Mouse (Mus musculus) midbrain, postnatal 0 days (tissue): ENCODE measurements around the gene Gm20388. TPM values are rescaled to one million over a fixed set of nuclear protein-coding genes. Genes with fewer than 3 reads are reported as not detected.

Experiments
- ATAC-seq: fragments of 200-750 bp; cut with Nextera tagmentation; 2 replicates; pipeline ENCODE4 v1.8.0; 2017; ENCODE audit warnings: moderate number of reproducible peaks, mild to moderate bottlenecking, moderate TSS enrichment, moderate library complexity; ENCODE audit not compliant: low FRiP score
- DNase-seq: peaks from one replicate; pipeline ENCODE4 v3.0.0-alpha.2; 2015; ENCODE audit warnings: low spot score
- H3K27ac ChIP-seq: fragments of 300-500 bp; sonication (generic); 2 replicates; pipeline ENCODE4 v1.5.1; 2014; ENCODE audit warnings: low read depth, mild to moderate bottlenecking, low read length, mixed read lengths
- H3K27me3 ChIP-seq: fragments of 300-500 bp; sonication (generic); 2 replicates; pipeline ENCODE4 v1.6.1; 2014; ENCODE audit warnings: low read length, control low read depth, mixed read lengths; ENCODE audit not compliant: insufficient read depth
- H3K36me3 ChIP-seq: fragments of 300-500 bp; sonication (generic); 2 replicates; pipeline ENCODE4 v1.6.1; 2014; ENCODE audit warnings: low read length, control low read depth, mixed read lengths; ENCODE audit not compliant: insufficient read depth
- H3K4me1 ChIP-seq: fragments of 300-500 bp; sonication (generic); 2 replicates; pipeline ENCODE4 v1.6.1; 2014; ENCODE audit warnings: mild to moderate bottlenecking, control low read depth, antibody characterized with exemption, low read length, mixed read lengths; ENCODE audit not compliant: insufficient read depth
- H3K4me2 ChIP-seq: fragments of 300-500 bp; sonication (generic); 2 replicates; pipeline ENCODE4 v1.6.1; 2014; ENCODE audit warnings: low read depth, mild to moderate bottlenecking, low read length, mixed read lengths; ENCODE audit not compliant: poor library complexity, severe bottlenecking
- H3K4me3 ChIP-seq: fragments of 300-500 bp; sonication (generic); 2 replicates; pipeline ENCODE4 v1.5.1; 2014; ENCODE audit warnings: low read depth, mild to moderate bottlenecking, low read length, moderate library complexity
- H3K9ac ChIP-seq: fragments of 300-500 bp; sonication (generic); replicated peaks from 2 replicates; pipeline ENCODE4 v1.6.1; 2014; ENCODE audit warnings: mild to moderate bottlenecking, low read length, moderate library complexity, mixed read lengths; ENCODE audit not compliant: poor library complexity, severe bottlenecking
- H3K9me3 ChIP-seq: fragments of 300-500 bp; sonication (generic); 2 replicates; pipeline ENCODE4 v1.6.1; 2016; ENCODE audit warnings: low read length, control low read depth
- CTCF ChIP-seq: IDR thresholded peaks from 2 replicates; pipeline ENCODE4 v1.5.1; 2016; ENCODE audit warnings: antibody characterized with exemption, mild to moderate bottlenecking
- WGBS: fragments of 180-500 bp; shearing (Covaris S2); extraction: QIAGEN DNeasy Blood & Tissue Kit; methylation state at CpG from one replicate; pipeline ENCODE4 v1.1.7; 2014; 5-methylcytosine and 5-hydroxymethylcytosine counted together
- polyA plus RNA-seq: library from polyadenylated mRNA; unstranded; fragments of >200 nt; fragmentation: Nextera tagmentation; extraction: Ambion mirVana; gene quantifications from 2 replicates; pipeline ENCODE4 v1.2.1, GENCODE M21; 2015
- total RNA-seq: library from RNA; depleted of rRNA; stranded (reverse); fragments of >200 nt; gene quantifications from 2 replicates; pipeline ENCODE4 v1.2.3, GENCODE M21; 2014

Gene Gm20388
- total and polyA plus RNA-seq, 2 experiments from 2014 or later, result 74.2 TPM; not detected in 1

DNA sequence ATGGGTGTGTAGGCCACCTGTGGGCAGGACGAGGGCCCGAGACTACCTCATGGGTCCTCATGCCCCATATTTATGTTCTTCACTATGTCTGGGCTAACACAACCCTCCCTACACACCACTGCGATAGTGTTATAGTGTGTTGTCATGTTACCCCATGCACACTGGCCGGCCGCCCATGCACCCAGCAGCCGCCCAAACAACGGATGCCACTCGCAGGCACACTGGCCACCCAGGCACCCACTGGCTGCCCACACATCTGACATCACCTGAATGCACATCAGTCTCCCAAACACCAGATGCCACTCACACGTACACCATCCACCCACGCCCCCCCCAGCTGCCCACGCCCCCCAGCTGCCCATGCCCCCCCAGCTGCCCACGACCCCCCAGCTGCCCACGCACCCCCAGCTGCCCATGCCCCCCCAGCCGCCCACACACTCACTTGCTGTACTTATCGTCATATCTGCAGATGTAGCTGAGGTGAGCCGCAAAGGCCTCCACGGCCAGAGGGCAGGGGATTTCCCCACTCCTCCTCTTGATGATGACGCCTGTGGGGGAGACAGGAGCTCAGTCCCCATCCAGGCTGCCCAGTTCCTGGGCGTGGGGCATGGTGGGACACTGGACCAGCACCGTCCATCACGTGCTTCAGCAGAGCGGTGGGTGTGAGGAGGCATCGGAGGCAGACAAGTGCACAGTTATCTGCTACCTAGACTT is 4460.9 kb downstream of the Gm20388 start:
- no peak overlapping the region for H3K27ac ChIP-seq
- no peak overlapping the region for H3K4me3 ChIP-seq
- ATAC-seq (no peak), DNase-seq (no peak)
- no peaks in the 10 kb centered on the region for H3K27me3 ChIP-seq
- H3K36me3 ChIP-seq, result peaks cover 18% of the 10 kb centered on the region
- H3K4me2 ChIP-seq, result no peak overlapping the region
- no peak overlapping the region for H3K9ac ChIP-seq
- 95% methylated on average over 23 of the region's 23 CpGs for WGBS
- H3K4me1 ChIP-seq, result no peaks in the 10 kb centered on the region
- TF ChIP-seq CTCF, result no peak
- no peaks in the 10 kb centered on the region for H3K9me3 ChIP-seq

DNA sequence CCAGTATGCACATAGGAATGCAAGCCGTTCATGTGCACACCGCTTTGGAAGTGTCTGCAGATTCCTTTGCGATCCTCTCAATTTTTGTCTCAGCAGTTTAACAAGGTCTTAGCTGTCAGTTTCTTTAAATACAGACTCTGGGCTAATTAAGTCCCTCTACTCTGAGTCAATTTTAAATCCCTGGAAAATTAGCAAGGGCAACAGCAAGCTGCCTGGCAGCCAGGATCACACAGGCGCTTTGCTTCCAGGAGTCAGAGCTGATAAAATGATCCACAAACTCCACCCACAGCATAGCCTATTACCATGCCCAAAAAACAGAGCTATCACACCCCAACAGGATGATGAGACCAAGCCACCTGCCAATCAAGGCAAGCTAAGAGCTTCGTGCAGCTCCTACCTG is 4463.1 kb downstream of the Gm20388 start:
- peaks cover 27% of the 10 kb centered on the region for H3K36me3 ChIP-seq
- no peak for ATAC-seq
- H3K4me3 ChIP-seq, result no peak overlapping the region
- no peak overlapping the region for H3K9ac ChIP-seq
- H3K4me2 ChIP-seq, result no peak overlapping the region
- WGBS, result 72% methylated on average over 5 of the region's 5 CpGs
- no peak overlapping the region for H3K27ac ChIP-seq
- TF ChIP-seq CTCF, result no peak
- H3K4me1 ChIP-seq, result no peaks in the 10 kb centered on the region
- DNase-seq, result no peak
- H3K27me3 ChIP-seq, result no peaks in the 10 kb centered on the region
- no peaks in the 10 kb centered on the region for H3K9me3 ChIP-seq

DNA sequence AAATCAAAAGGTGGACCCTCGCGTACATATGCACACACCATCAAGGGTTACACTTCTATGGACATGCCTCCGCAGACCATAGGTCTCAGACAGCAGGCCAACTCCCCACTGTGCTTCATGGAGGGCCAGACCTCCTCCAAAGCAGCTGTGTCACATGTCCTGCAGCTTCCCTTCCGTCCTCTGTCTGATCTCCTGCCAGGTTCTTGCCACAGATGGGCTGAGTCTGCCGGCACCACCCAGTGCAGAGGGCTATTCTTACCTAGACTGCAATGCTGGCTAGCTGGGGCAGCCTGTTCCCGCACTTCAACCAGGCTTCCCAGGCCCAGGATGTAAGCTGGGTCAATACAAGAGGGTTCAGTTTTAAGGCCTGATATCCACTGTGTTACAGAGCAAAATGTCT is 4464.5 kb downstream of the Gm20388 start:
- Histone ChIP-seq H3K9me3 (no peaks in the 10 kb centered on the region), H3K27me3 (no peaks in the 10 kb centered on the region), H3K4me1 (no peaks in the 10 kb centered on the region), H3K4me2 (no peak overlapping the region), H3K9ac (no peak overlapping the region), H3K36me3 (peaks cover 27% of the 10 kb centered on the region), H3K27ac (no peak overlapping the region), H3K4me3 (no peak overlapping the region)
- WGBS, result 75% methylated on average over 6 of the region's 6 CpGs
- DNase-seq (no peak), ATAC-seq (no peak)
- no peak for TF ChIP-seq CTCF

DNA sequence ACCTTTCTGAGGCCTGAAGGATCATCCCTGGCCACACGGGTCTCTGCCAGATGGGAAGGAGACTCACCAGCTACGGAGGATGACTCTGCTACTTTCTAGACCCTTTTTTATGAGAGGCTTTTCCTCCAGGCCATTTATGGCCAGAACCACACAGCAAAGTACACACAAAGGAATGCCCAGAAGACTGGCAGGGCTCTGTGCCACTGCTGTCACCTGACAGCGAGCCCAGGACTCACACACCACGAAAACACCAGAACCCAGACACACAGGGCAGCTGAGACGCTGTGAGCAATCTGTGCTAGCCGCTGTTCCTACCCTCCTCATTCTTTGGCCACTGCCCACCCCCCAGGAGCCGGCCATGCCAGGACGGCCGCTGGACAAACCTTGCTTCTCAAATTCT is 4465.1 kb downstream of the Gm20388 start:
- Histone ChIP-seq H3K4me2 (no peak overlapping the region), H3K9me3 (no peaks in the 10 kb centered on the region), H3K36me3 (peaks cover 27% of the 10 kb centered on the region), H3K9ac (no peak overlapping the region), H3K27ac (no peak overlapping the region), H3K4me1 (no peaks in the 10 kb centered on the region), H3K4me3 (no peak overlapping the region), H3K27me3 (no peaks in the 10 kb centered on the region)
- 82% methylated on average over 9 of the region's 9 CpGs for WGBS
- no peak for ATAC-seq
- no peak for TF ChIP-seq CTCF
- DNase-seq, result no peak

DNA sequence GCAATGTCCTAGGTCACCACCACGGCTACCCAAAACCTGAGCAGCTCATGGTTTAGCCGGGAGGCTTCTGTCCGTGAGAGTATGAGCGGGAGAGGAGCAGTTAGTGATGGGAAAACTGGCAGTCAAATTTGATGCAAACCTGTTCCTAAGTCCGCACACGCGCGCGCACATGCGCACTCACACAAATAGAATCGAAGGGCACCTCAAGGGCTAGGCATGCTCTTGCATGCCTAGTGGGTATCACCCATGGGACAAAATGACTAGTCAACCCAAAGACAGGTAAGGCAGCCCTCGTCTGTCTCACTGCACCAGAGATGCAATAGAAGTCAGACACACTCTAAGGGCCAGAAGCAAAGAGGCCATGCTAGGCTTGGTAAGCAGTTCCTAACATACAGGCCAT is 4465.8 kb downstream of the Gm20388 start:
- Histone ChIP-seq H3K27ac (no peak overlapping the region), H3K4me1 (no peaks in the 10 kb centered on the region), H3K36me3 (peaks cover 27% of the 10 kb centered on the region), H3K9me3 (no peaks in the 10 kb centered on the region), H3K4me3 (no peak overlapping the region), H3K27me3 (no peaks in the 10 kb centered on the region), H3K9ac (no peak overlapping the region), H3K4me2 (no peak overlapping the region)
- no peak for ATAC-seq
- 95% methylated on average over 12 of the region's 12 CpGs for WGBS
- DNase-seq, result no peak
- TF ChIP-seq CTCF, result no peak

DNA sequence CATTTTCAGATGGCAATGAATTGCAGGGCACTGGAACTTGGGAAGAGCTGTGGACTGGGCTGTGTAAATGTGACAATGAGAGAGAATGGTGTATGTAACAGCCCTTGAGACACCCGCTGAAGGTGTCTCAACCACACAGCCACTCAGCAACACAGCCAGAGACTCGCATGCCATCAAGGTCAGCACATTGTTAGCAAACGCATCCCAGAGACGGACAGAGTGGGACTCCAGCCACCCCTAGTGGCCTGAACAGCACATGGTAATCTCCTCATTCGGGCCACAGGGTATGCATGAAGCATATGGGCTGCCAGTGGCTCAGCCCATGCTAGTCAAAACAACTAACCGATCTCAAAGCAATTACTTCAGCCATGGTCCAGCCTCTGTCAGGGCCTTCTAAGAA is 4468.6 kb downstream of the Gm20388 start:
- WGBS, result 64% methylated on average over 6 of the region's 6 CpGs
- TF ChIP-seq CTCF, result peak; percentile 26
- H3K27me3 ChIP-seq, result no peaks in the 10 kb centered on the region

More for the DNA sequence above, 4468.6 kb downstream of the Gm20388 start:
- peaks cover 35% of the 10 kb centered on the region for H3K36me3 ChIP-seq
- ATAC-seq, result no peak
- no peak overlapping the region for H3K4me3 ChIP-seq
- H3K4me1 ChIP-seq, result no peaks in the 10 kb centered on the region
- DNase-seq, result no peak
- H3K27ac ChIP-seq, result no peak overlapping the region
- no peak overlapping the region for H3K4me2 ChIP-seq
- H3K9me3 ChIP-seq, result no peaks in the 10 kb centered on the region
- H3K9ac ChIP-seq, result no peak overlapping the region
